Mouse (Mus musculus): ENCODE measurements at regions not wholly inside any gene's neighbourhood (a gene's known extent, or its start where the extent isn't known, plus 50 kb on each side); places are given as distances from the start of the nearest gene placed in this dataset.

- Histone ChIP-seq H3K9ac (ENCODE audit: low read depth, poor library complexity, severe bottlenecking) (no peak overlapping the region), H3K27ac (ENCODE audit: insufficient read depth, low read length) (no peak overlapping the region), H3K4me1 (ENCODE audit: control insufficient read depth, insufficient read depth, low read length) (no peaks in the 10 kb centered on the region), H3K27me3 (ENCODE audit: control insufficient read depth, insufficient read depth, low read length, poor library complexity, severe bottlenecking) (no peaks in the 10 kb centered on the region), H3K36me3 (ENCODE audit: control insufficient read depth, insufficient read depth, low read length, poor library complexity, severe bottlenecking) (no peaks in the 10 kb centered on the region), H3K9me3 (replicated peaks; ENCODE audit: control insufficient read depth, insufficient read depth, low read length, poor library complexity, severe bottlenecking) (no peaks in the 10 kb centered on the region), H3K4me3 (ENCODE audit: low read depth, low read length) (no peak overlapping the region)
- no peak for TF ChIP-seq CTCF (IDR thresholded peaks at IDR 0.05; ENCODE audit: low read depth, low read length)
- no peak for TF ChIP-seq POLR2A (IDR thresholded peaks at IDR 0.05; ENCODE audit: insufficient read depth, low read length)
- TF ChIP-seq EP300 (IDR thresholded peaks at IDR 0.05; ENCODE audit: insufficient read depth, low read depth, low read length) = no peak
Measured at GRCm38 (mm10) chr4:153133147-153133546, 349.5 kb downstream of the Ajap1 start.

GRCm38 (mm10) chr4:153129345-153129744 lies 353.3 kb downstream of the Ajap1 start:
- H3K27ac ChIP-seq (ENCODE audit: insufficient read depth, low read length) = no peak overlapping the region
- no peak overlapping the region for H3K9ac ChIP-seq (ENCODE audit: low read depth, poor library complexity, severe bottlenecking)
- no peaks in the 10 kb centered on the region for H3K4me1 ChIP-seq (ENCODE audit: control insufficient read depth, insufficient read depth, low read length)
- H3K4me3 ChIP-seq (ENCODE audit: low read depth, low read length) = no peak overlapping the region
- H3K36me3 ChIP-seq (ENCODE audit: control insufficient read depth, insufficient read depth, low read length, poor library complexity, severe bottlenecking) = no peaks in the 10 kb centered on the region
- H3K9me3 ChIP-seq (replicated peaks; ENCODE audit: control insufficient read depth, insufficient read depth, low read length, poor library complexity, severe bottlenecking) = no peaks in the 10 kb centered on the region
- no peak for TF ChIP-seq EP300 (IDR thresholded peaks at IDR 0.05; ENCODE audit: insufficient read depth, low read depth, low read length)
- no peak for TF ChIP-seq POLR2A (IDR thresholded peaks at IDR 0.05; ENCODE audit: insufficient read depth, low read length)
- no peak for TF ChIP-seq CTCF (IDR thresholded peaks at IDR 0.05; ENCODE audit: low read depth, low read length)
- no peaks in the 10 kb centered on the region for H3K27me3 ChIP-seq (ENCODE audit: control insufficient read depth, insufficient read depth, low read length, poor library complexity, severe bottlenecking)

- no peak overlapping the region for H3K27ac ChIP-seq (ENCODE audit: insufficient read depth, low read length)
- H3K27me3 ChIP-seq (ENCODE audit: control insufficient read depth, insufficient read depth, low read length, poor library complexity, severe bottlenecking) = no peaks in the 10 kb centered on the region
- no peak overlapping the region for H3K4me3 ChIP-seq (ENCODE audit: low read depth, low read length)
- H3K4me1 ChIP-seq (ENCODE audit: control insufficient read depth, insufficient read depth, low read length) = no peaks in the 10 kb centered on the region
- no peaks in the 10 kb centered on the region for H3K36me3 ChIP-seq (ENCODE audit: control insufficient read depth, insufficient read depth, low read length, poor library complexity, severe bottlenecking)
- H3K9me3 ChIP-seq (replicated peaks; ENCODE audit: control insufficient read depth, insufficient read depth, low read length, poor library complexity, severe bottlenecking) = no peaks in the 10 kb centered on the region
- no peak for TF ChIP-seq EP300 (IDR thresholded peaks at IDR 0.05; ENCODE audit: insufficient read depth, low read depth, low read length)
- H3K9ac ChIP-seq (ENCODE audit: low read depth, poor library complexity, severe bottlenecking) = no peak overlapping the region
Measured at GRCm38 (mm10) chr4:153128162-153128561, 354.4 kb downstream of the Ajap1 start.

DNA sequence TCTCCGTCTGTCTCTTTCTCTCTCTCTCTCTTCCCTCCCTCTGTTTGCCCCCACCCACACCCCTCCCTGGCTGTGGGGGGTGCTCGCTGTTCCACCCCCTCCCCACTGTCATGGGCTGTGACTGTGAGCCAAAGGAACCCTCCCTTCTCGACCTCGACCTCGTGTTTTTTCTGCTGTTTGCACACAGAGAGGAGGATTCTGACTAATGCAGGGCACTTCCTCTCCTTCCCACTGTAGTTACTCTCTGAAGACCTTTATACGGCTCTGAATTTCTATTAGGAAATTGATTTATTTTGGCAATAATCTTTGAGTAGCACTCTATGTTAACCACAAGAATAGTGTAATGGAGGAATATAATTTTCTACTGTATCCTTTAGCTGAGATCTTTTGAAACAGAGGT lies 362.1 kb downstream of the Ajap1 start:
- Histone ChIP-seq H3K4me3 (ENCODE audit: low read depth, low read length) (no peak overlapping the region), H3K27ac (ENCODE audit: insufficient read depth, low read length) (no peak overlapping the region), H3K9me3 (replicated peaks; ENCODE audit: control insufficient read depth, insufficient read depth, low read length, poor library complexity, severe bottlenecking) (no peaks in the 10 kb centered on the region), H3K27me3 (ENCODE audit: control insufficient read depth, insufficient read depth, low read length, poor library complexity, severe bottlenecking) (no peaks in the 10 kb centered on the region), H3K4me1 (ENCODE audit: control insufficient read depth, insufficient read depth, low read length) (no peaks in the 10 kb centered on the region), H3K9ac (ENCODE audit: low read depth, poor library complexity, severe bottlenecking) (no peak overlapping the region), H3K36me3 (ENCODE audit: control insufficient read depth, insufficient read depth, low read length, poor library complexity, severe bottlenecking) (no peaks in the 10 kb centered on the region)
- TF ChIP-seq EP300 (IDR thresholded peaks at IDR 0.05; ENCODE audit: insufficient read depth, low read depth, low read length) (no peak), CTCF (IDR thresholded peaks at IDR 0.05; ENCODE audit: low read depth, low read length) (no peak), POLR2A (IDR thresholded peaks at IDR 0.05; ENCODE audit: insufficient read depth, low read length) (no peak)

DNA sequence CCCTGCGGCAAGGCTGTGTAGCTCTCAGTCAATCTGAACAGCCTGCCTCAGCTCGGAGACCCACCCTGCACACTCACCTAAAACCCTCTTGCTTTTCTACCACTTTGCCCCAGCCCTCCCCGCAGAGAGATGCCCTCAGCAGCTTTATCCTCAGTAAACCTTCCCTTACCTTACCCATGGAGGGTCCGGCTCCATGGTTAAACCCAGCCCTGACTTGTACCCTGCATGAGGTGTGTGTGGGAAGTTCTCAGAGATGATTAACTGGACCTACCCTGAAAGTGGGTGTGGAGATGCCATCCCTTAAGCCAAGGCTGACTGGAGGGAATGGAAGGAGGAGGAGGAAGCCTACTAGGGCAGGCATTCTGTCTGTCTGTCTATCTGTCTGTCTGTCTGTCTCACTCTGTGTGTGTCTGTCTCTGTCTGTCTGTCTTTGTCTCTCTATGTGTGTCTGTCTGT lies 362.9 kb downstream of the Ajap1 start:
- Histone ChIP-seq H3K9me3 (replicated peaks; ENCODE audit: control insufficient read depth, insufficient read depth, low read length, poor library complexity, severe bottlenecking) (no peaks in the 10 kb centered on the region), H3K27ac (ENCODE audit: insufficient read depth, low read length) (no peak overlapping the region), H3K9ac (ENCODE audit: low read depth, poor library complexity, severe bottlenecking) (no peak overlapping the region), H3K4me1 (ENCODE audit: control insufficient read depth, insufficient read depth, low read length) (no peaks in the 10 kb centered on the region), H3K4me3 (ENCODE audit: low read depth, low read length) (no peak overlapping the region), H3K27me3 (ENCODE audit: control insufficient read depth, insufficient read depth, low read length, poor library complexity, severe bottlenecking) (no peaks in the 10 kb centered on the region), H3K36me3 (ENCODE audit: control insufficient read depth, insufficient read depth, low read length, poor library complexity, severe bottlenecking) (no peaks in the 10 kb centered on the region)
- TF ChIP-seq POLR2A (IDR thresholded peaks at IDR 0.05; ENCODE audit: insufficient read depth, low read length) (no peak), EP300 (IDR thresholded peaks at IDR 0.05; ENCODE audit: insufficient read depth, low read depth, low read length) (no peak), CTCF (IDR thresholded peaks at IDR 0.05; ENCODE audit: low read depth, low read length) (no peak)

DNA sequence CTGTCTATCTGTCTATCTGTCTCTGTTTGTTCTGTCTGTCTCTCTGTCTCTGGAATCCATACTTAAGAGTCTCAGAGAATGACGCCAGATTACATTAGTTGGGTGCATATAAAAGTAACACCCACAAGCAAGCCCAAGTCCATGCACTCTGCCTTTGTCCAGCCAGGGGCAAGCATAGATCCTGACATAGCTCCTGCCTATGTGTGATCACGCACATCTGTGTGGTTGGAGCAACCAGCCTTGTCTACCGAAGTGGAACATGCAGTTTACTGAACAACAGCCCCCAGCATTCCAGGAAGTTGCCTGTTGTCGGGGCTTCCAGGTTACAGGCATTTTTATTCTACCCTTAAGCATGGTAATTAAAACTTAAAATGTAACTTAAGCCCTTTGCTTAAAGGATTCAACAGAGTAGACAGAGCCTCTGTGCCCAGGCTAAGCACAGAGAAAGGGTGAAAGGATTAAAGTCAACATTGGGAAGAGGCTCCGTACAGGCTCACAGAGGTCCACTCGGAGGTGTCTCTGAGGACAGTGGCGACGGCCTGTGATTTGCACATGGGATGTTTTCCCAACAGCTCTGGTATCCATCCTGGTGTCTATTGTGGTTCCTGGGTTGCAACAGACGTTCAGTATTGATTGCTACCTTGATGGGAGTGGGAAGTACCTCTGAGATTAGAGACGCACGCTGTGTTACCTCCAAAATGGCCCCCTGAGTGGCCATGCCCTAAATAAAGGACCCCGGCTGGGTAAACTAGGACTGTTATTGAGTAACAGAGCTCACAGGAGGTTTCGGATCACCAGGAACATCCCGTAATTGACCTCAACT lies 363.6 kb downstream of the Ajap1 start:
- Histone ChIP-seq H3K36me3 (ENCODE audit: control insufficient read depth, insufficient read depth, low read length, poor library complexity, severe bottlenecking) (no peaks in the 10 kb centered on the region), H3K27ac (ENCODE audit: insufficient read depth, low read length) (no peak overlapping the region), H3K9me3 (replicated peaks; ENCODE audit: control insufficient read depth, insufficient read depth, low read length, poor library complexity, severe bottlenecking) (no peaks in the 10 kb centered on the region), H3K4me1 (ENCODE audit: control insufficient read depth, insufficient read depth, low read length) (no peaks in the 10 kb centered on the region), H3K4me3 (ENCODE audit: low read depth, low read length) (no peak overlapping the region), H3K9ac (ENCODE audit: low read depth, poor library complexity, severe bottlenecking) (no peak overlapping the region), H3K27me3 (ENCODE audit: control insufficient read depth, insufficient read depth, low read length, poor library complexity, severe bottlenecking) (no peaks in the 10 kb centered on the region)
- TF ChIP-seq POLR2A (IDR thresholded peaks at IDR 0.05; ENCODE audit: insufficient read depth, low read length) = no peak
- TF ChIP-seq CTCF (IDR thresholded peaks at IDR 0.05; ENCODE audit: low read depth, low read length) = no peak
- no peak for TF ChIP-seq EP300 (IDR thresholded peaks at IDR 0.05; ENCODE audit: insufficient read depth, low read depth, low read length)

Measured in ES-Bruce4 (cell line).